Mouse (Mus musculus): Measurements from ENCODE around the gene Dlg1.

The Dlg1 gene

GRCm38 (mm10) chr16:31863920-31864319 lies 200.7 kb downstream of the Dlg1 start:
- DNase-seq (ENCODE audit: low spot score) = no peak

GRCm38 (mm10) chr16:31865242-31865641 lies 202.0 kb downstream of the Dlg1 start:
- no peak for DNase-seq (ENCODE audit: low spot score)

- no peak for DNase-seq (ENCODE audit: low spot score)
Observed at GRCm38 (mm10) chr16:31866911-31867310, 203.7 kb downstream of the Dlg1 start.

GRCm38 (mm10) chr16:31867736-31868135 lies 204.5 kb downstream of the Dlg1 start:
- DNase-seq (ENCODE audit: low spot score) = no peak

- no peak for DNase-seq (ENCODE audit: low spot score)
Observed at GRCm38 (mm10) chr16:31873721-31874120, 210.5 kb downstream of the Dlg1 start.

GRCm38 (mm10) chr16:31875391-31875790 lies 212.1 kb downstream of the Dlg1 start:
- DNase-seq (ENCODE audit: low spot score) = no peak

GRCm38 (mm10) chr16:31876386-31876785 lies 213.1 kb downstream of the Dlg1 start:
- DNase-seq (ENCODE audit: low spot score) = no peak

GRCm38 (mm10) chr16:31878052-31878451 lies 214.8 kb downstream of the Dlg1 start:
- DNase-seq (ENCODE audit: low spot score) = no peak

GRCm38 (mm10) chr16:31878573-31879257 lies 215.5 kb downstream of the Dlg1 start, which contains the start of gene Meltf:
Gene Meltf (plus strand): TSS chr16:31878810.
- DNase-seq (ENCODE audit: low spot score) = peak; percentile 91

GRCm38 (mm10) chr16:31880146-31880840 lies 217.1 kb downstream of the Dlg1 start:
- no peak for DNase-seq (ENCODE audit: low spot score)

GRCm38 (mm10) chr16:31882381-31882908 lies 219.2 kb downstream of the Dlg1 start:
- DNase-seq (ENCODE audit: low spot score) = no peak

GRCm38 (mm10) chr16:31883302-31883701 lies 220.1 kb downstream of the Dlg1 start:
- no peak for DNase-seq (ENCODE audit: low spot score)

GRCm38 (mm10) chr16:31883902-31884301 lies 220.7 kb downstream of the Dlg1 start:
- no peak for DNase-seq (ENCODE audit: low spot score)

- no peak for DNase-seq (ENCODE audit: low spot score)
Observed at GRCm38 (mm10) chr16:31890907-31891306, 227.7 kb downstream of the Dlg1 start.

GRCm38 (mm10) chr16:31893396-31894141 lies 230.3 kb downstream of the Dlg1 start:
- no peak for DNase-seq (ENCODE audit: low spot score)

- DNase-seq (ENCODE audit: low spot score) = peak; percentile 72
Observed at GRCm38 (mm10) chr16:31896971-31897774, 233.9 kb downstream of the Dlg1 start.

- no peak for DNase-seq (ENCODE audit: low spot score)
Observed at GRCm38 (mm10) chr16:31898546-31899326, 235.5 kb downstream of the Dlg1 start.

GRCm38 (mm10) chr16:31901886-31902285 lies 238.6 kb downstream of the Dlg1 start:
- no peak for DNase-seq (ENCODE audit: low spot score)

GRCm38 (mm10) chr16:31903239-31903638 lies 240.0 kb downstream of the Dlg1 start:
- DNase-seq (ENCODE audit: low spot score) = no peak

- DNase-seq (ENCODE audit: low spot score) = no peak
Observed at GRCm38 (mm10) chr16:31905331-31905730, 242.1 kb downstream of the Dlg1 start.
